Mouse (Mus musculus): ENCODE measurements around the gene Otx1.

Otx1 gene

DNA sequence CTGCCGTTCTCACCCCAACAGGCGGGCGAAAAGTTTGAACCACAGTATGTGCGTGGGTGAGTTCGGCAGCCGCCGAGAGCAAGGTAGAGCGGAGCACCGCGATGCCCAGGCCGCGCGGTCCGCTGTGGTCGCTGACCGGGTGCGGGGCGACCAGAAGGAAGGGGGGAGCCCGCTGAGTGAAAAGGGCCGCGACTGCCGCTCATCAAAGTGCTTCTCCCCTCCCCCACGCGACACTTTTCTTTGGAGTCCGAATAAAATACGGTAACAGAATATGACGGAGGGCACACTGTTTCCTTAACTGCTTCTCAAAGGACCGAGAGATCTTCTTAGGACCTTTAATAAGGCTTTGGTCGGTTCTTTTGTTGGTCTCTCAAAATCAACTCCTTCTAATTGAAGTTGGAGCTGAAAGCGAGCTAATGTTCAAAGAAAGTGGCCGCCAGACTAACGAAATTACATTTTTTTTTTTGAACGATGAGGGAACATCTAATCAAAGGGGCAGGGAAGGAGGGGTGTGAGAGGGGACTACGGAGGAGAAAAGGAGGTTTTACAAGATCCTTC, at the start of gene Otx1:
Gene Otx1, minus strand, starts transcription at position 115 of the 558 bp plus-strand sequence.
- DNase-seq (ENCODE audit: low read depth), result no peak

DNA sequence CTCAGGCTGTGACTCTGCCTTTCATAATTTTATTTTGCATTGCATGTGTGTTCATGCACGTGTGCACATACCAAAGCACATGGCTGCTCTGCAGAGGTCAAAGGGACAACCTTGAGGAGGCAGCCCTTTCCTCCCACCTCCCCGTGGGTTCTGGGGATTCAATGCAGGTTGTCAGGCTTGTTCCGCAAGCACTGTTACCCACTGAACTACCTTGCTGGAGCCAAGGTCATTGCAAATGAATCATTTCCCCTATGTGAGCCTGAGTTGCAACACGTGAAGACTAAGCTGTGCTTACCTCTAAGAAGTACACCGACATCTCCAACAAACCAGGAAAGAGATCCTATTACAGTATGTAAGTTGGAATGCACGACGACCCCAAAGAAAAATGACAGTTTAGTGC, 48.2 kb upstream of the Otx1 start:
- DNase-seq (ENCODE audit: low read depth), result no peak

- no peak for DNase-seq (ENCODE audit: low read depth)
Measured at GRCm38 (mm10) chr11:22039854-22040426, 37.2 kb upstream of the Otx1 start.

DNA sequence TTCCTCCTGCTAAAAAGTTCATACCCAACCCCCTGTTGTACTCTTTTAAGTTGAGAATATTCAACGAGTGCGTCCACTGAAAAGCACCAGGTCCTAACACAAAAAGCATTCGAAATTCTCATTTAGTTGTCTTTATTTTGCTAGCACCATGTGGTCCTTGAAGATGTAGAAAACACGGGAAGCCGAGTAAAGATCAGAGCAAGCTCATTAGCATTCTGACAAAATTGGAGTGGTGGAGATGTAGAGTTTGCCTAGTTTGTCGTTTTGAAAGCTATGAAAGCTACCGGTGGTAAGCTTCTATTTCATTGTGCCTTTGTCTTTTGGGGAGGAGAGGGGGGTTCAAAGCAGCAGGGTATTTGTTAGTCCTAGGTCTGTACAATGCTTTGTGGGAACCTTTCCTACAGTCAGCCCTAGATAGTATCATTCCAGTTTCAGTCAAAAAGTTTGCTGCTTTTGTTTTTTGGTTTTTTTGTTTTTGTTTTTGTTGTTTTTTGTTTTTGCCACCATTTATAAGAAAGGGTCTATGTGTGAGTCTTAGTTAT, 31.9 kb upstream of the Otx1 start:
- no peak for DNase-seq (ENCODE audit: low read depth)

DNA sequence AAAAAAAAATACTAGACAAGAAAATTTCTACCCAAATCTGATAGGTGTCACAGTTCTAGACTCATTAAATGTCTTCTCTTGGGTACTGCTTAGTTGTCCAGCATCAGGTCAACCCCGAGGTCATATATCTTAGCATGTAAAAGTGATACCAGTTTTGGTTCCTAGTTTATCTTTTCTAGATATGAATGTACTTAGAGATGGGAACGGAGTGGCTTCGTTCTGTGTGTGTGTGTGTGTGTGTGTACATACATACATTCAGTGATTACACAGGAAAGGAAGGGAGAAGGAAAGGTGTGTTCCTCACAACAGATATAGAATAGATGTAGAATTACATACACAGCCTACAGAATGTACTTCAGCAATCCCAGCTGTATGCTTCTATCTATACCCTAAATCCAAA, 30.9 kb upstream of the Otx1 start:
- no peak for DNase-seq (ENCODE audit: low read depth)

DNA sequence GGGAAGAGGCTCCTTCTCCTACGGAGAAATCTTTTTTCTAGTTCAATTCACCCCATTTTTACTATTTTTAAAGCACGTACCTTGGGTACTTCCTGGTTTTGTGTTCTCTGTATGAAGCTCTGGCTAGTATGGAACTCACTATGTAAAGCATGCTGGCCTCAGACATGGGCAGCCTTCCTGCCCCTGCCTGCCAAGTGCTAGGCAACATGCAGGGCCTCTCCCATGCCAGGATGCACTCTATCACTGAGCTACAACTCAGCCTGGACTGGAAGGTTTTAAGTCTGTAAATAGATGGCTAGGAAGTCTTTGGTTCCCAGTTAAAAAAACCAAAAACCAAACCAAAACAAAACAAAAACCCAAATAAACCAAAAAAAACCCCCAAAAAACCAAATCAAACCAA, 17.9 kb upstream of the Otx1 start:
- no peak for DNase-seq (ENCODE audit: low read depth)

DNA sequence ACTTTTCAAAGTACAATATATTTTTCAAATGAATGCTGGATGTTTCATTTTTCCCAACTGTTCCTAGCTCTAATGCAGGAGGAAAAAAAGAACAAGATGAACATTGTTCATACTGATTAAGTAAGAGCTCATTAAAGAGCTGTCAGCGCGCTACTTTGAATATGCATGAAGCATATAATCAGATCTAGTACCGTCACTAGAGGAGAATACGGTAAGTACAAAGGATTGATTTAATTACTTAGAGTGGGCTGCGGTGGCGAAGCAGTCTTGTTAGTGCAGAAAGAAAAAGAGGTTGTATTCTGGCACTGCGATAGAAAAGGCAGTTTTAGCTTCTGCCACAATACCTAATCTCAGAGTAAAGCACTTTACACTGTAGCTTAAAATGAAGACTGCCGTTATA, 14.7 kb upstream of the Otx1 start:
- DNase-seq (ENCODE audit: low read depth), result no peak

- no peak for DNase-seq (ENCODE audit: low read depth)
Measured at GRCm38 (mm10) chr11:22016341-22016740, 13.6 kb upstream of the Otx1 start.

- DNase-seq (ENCODE audit: low read depth), result no peak
Measured at GRCm38 (mm10) chr11:22008817-22009216, 6.1 kb upstream of the Otx1 start.

DNA sequence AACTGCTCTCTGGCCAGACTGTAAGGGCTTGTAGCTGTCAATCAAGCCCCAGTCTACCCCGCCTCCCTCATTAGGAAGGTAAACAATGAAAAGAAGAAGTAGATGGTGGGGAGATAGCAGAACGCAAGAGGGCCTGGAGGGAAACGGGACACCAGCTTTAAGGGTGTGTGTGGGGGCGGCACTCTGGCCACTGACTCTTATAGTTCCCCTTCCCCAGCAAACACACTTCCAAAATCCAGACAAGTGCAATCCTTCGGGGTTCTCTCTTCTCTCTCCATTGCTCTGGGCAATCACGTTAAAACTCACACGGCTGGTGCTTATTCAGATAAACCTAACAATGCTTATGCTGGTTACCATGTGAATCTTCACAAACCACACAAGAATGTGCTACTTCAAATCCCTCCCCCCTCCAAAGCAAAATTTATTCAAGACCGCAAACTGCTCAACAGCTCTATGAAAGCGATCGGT, 5.5 kb upstream of the Otx1 start:
- DNase-seq (ENCODE audit: low read depth), result no peak

DNA sequence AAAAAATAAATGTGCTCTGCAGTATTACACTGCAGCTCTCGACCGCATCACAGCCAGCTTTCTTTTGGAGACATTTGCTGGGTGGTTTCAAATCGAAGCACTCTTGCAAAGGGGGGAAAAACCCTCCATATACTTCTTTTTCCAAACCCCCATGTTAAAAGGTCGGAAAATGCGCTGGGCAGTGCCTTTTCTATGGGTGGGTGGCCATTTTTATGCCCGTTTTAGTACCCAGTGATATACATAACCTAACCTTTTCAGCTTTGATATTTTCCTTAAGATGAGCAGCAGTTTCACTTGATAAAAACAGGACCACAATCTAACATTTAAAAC, 5.0 kb upstream of the Otx1 start:
- DNase-seq (ENCODE audit: low read depth), result no peak

GRCm38 (mm10) chr11:22007088-22007780, 4.5 kb upstream of the Otx1 start:
- no peak for DNase-seq (ENCODE audit: low read depth)

GRCm38 (mm10) chr11:22006471-22007087, 3.9 kb upstream of the Otx1 start:
- DNase-seq (ENCODE audit: low read depth), result no peak

DNA sequence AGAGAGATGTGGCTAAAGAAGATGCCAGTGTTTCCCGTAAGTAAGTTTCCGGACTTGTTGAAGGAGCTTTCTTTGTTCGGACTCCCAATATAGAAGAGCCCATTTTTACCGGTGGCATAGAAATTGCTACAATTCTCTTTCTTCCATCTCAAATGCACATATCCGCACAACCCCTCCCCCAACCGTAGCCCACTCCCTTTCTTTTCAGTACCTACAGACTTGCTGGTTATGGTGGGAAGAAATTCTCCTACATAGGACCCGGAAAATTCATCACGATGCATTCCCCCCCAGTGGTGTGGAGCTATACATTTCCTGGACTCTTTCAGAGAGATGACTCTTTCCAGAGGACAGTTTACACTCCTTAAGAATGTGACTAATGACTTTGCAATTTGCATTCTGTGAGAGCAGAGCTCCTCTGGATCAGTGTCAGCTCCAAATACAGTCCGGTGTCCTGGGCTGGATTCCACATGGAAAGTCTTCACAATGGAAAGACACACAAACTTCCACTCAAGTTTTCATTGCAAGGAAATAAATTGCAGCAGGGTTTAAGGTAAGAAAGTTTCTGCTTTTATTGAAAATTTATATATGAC, 2.7 kb upstream of the Otx1 start:
- DNase-seq (ENCODE audit: low read depth), result no peak

DNA sequence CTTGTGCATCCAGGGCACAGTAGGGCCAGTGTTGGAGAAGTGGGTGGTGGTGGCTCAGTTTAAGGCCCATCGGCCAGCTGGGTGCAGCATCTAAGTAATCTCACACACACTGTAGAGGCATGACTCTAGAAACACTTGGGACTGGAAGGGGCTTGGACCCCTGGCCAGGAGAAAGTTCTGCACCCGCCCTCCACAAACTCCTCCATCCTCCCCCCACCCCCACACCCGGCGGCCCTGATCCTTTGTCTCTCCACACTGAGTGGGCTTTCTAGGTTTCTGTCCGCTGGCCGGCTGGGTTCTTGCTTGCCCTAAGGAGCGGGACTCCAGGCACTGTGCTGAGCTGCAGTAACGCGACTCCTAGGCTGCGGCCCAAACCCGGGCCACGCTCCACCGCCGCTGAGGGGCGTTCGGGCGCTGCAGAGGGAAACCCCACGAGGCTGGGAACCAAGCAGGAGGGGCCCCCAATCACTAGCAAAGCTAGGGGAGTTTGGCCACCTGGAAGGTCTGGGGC, 1.7 kb upstream of the Otx1 start:
- DNase-seq (ENCODE audit: low read depth), result no peak

GRCm38 (mm10) chr11:22003341-22003981, 764 bp upstream of the Otx1 start:
- no peak for DNase-seq (ENCODE audit: low read depth)

- DNase-seq (ENCODE audit: low read depth), result no peak
Measured at GRCm38 (mm10) chr11:22002062-22002782, 475 bp downstream of the Otx1 start.

GRCm38 (mm10) chr11:22001321-22002061, 1.2 kb downstream of the Otx1 start:
- DNase-seq (ENCODE audit: low read depth), result no peak

- DNase-seq (ENCODE audit: low read depth), result no peak
Measured at GRCm38 (mm10) chr11:22000316-22001076, 2.2 kb downstream of the Otx1 start.

All from c-Kit-positive CD71-positive TER-119-negative erythroid progenitor cells, embryonic 14.5 days (primary cell).